Mouse (Mus musculus): ENCODE measurements around the gene Gabbr1.

DNA sequence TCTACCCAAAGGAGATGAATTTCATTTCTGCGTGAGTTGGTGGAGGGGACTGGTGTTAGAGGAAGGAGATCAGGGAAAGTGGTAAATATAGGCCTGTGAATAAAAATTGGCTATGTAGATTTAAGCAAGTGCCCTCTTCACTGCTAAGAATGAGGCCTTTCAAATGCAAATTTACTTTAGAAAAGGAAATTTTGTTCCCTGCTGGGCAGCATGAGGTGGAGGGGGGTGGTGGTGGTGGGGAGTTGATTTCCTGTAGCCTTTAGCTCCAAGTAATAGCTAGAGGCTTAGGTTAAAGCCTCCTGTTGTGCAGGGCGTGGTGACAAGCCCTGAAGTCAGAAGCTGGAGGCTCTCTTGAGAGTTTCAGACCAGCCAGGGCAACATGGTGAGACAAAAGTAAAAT lies 33.2 kb downstream of the Gabbr1 start:
- TF ChIP-seq POLR2A (IDR thresholded peaks at IDR 0.05; ENCODE audit: low read depth, low read length) (no peak), CTCF (IDR thresholded peaks at IDR 0.05; ENCODE audit: extremely low read depth, insufficient read depth, insufficient read length, insufficient replicate concordance) (no peak)

Measured in spleen, adult 2 months (tissue).